Mouse (Mus musculus) spleen, adult 2 months (tissue): ENCODE data around the gene Osbpl10. TPM values are rescaled to one million over a fixed set of nuclear protein-coding genes. Genes with fewer than 3 reads are reported as not detected.
"Not testable (repeated sequence)": the region's sequence is repeated elsewhere in the genome, so short reads cannot be mapped to it uniquely, and the experiment has no call there.

ENCODE experiments used
- DNase-seq, 2 experiments: peaks; one replicate each; pipeline versions ENCODE4 v3.0.0 to v3.0.0-alpha.2; 2012 to 2021; ENCODE audit warnings: low spot score in 2 of 2, low read depth in 1 of 2
- H3K27ac ChIP-seq: fragments of 200-500 bp; 2 replicates; pipeline ENCODE4 v1.5.1; 2012; ENCODE audit warnings: low read length, inconsistent platforms; ENCODE audit not compliant: insufficient read depth
- H3K27me3 ChIP-seq: fragments of 200-500 bp; 2 replicates; pipeline ENCODE4 v1.6.1; 2012; ENCODE audit warnings: mild to moderate bottlenecking, moderate library complexity, low read length, inconsistent platforms; ENCODE audit not compliant: control insufficient read depth, insufficient read depth
- H3K36me3 ChIP-seq: fragments of 200-500 bp; 2 replicates; pipeline ENCODE4 v1.6.1; 2012; ENCODE audit warnings: mild to moderate bottlenecking, low read length, inconsistent platforms; ENCODE audit not compliant: control insufficient read depth, insufficient read depth
- H3K4me1 ChIP-seq: fragments of 200-500 bp; 2 replicates; pipeline ENCODE4 v1.6.1; 2011; ENCODE audit warnings: inconsistent platforms; ENCODE audit not compliant: control insufficient read depth, insufficient read depth, insufficient read length
- H3K4me3 ChIP-seq: fragments of 200-500 bp; 2 replicates; pipeline ENCODE4 v1.5.1; 2011; ENCODE audit warnings: mild to moderate bottlenecking, inconsistent platforms; ENCODE audit not compliant: insufficient read depth, insufficient read length; ENCODE audit errors: extremely low read depth
- CTCF ChIP-seq: fragments of 200-500 bp; IDR thresholded peaks from 2 replicates; pipeline ENCODE4 v1.5.1; 2011; ENCODE audit warnings: mild to moderate bottlenecking, inconsistent platforms; ENCODE audit not compliant: insufficient read depth, insufficient read length, insufficient replicate concordance; ENCODE audit errors: extremely low read depth
- POLR2A ChIP-seq: fragments of 200-500 bp; IDR thresholded peaks from 2 replicates; pipeline ENCODE4 v1.6.1; 2011; ENCODE audit warnings: low read depth, low read length, inconsistent platforms
- WGBS: fragments of 180-500 bp; shearing (Covaris S2); methylation state at CpG from one replicate; pipeline ENCODE4 v1.1.7; 2018; 5-methylcytosine and 5-hydroxymethylcytosine counted together
- polyA plus RNA-seq: library from polyadenylated mRNA; depleted of rRNA; stranded (reverse); fragments of >200 nt; gene quantifications from 2 replicates; pipeline ENCODE4 v1.2.3, GENCODE M21; 2012

The Osbpl10 gene
- polyA plus RNA-seq, 1 experiment = 0.54 TPM

GRCm38 (mm10) chr9:115259866-115260265 is 281.5 kb downstream of the Osbpl10 start:
- no peak for DNase-seq
- H3K4me3 ChIP-seq = no peak overlapping the region
- TF ChIP-seq POLR2A = no peak
- TF ChIP-seq CTCF = no peak
- no peaks in the 10 kb centered on the region for H3K27me3 ChIP-seq
- H3K4me1 ChIP-seq = no peaks in the 10 kb centered on the region
- peaks cover 20% of the 10 kb centered on the region for H3K36me3 ChIP-seq
- H3K27ac ChIP-seq = no peak overlapping the region
- WGBS = 96% methylated on average over 4 of the region's 4 CpGs

- WGBS = 89% methylated on average over 7 of the region's 7 CpGs
- H3K36me3 ChIP-seq = peaks cover 22% of the 10 kb centered on the region
- no peak for DNase-seq
- no peak overlapping the region for H3K4me3 ChIP-seq
- H3K27ac ChIP-seq = no peak overlapping the region
- no peaks in the 10 kb centered on the region for H3K4me1 ChIP-seq
- no peak for TF ChIP-seq POLR2A
- H3K27me3 ChIP-seq = no peaks in the 10 kb centered on the region
These were observed 282.1 kb downstream of the Osbpl10 start for GRCm38 (mm10) chr9:115260464-115260863.

DNA sequence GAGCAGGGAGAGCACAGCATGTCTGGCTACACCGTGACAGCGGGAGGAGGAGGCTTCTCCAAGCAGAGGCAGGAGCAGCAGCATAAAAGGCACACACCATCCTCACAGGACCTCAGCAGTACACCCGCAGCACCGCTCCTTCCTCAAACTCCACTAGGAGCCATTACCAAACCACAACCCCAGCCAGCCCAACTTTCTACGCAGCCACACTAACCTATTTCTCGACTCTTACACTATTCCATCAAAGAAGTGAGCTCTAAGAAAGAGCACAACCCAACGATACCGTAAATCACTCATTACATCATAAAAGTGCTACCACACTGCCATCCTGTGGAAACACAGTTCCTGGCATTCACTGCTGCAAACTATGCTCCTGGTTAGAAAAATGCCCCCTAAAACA is 283.1 kb downstream of the Osbpl10 start:
- DNase-seq = no peak
- Histone ChIP-seq H3K36me3 (peaks cover 17% of the 10 kb centered on the region), H3K27ac (no peak overlapping the region), H3K4me3 (no peak overlapping the region), H3K4me1 (no peaks in the 10 kb centered on the region), H3K27me3 (no peaks in the 10 kb centered on the region)
- 66% methylated on average over 8 of the region's 8 CpGs for WGBS
- TF ChIP-seq CTCF (no peak), POLR2A (no peak)

GRCm38 (mm10) chr9:115261896-115262295 is 283.5 kb downstream of the Osbpl10 start:
- Histone ChIP-seq H3K36me3 (peaks cover 14% of the 10 kb centered on the region), H3K27ac (no peak overlapping the region), H3K4me1 (no peaks in the 10 kb centered on the region), H3K27me3 (no peaks in the 10 kb centered on the region), H3K4me3 (no peak overlapping the region)
- no peak for DNase-seq
- no peak for TF ChIP-seq CTCF
- no peak for TF ChIP-seq POLR2A
- WGBS = 86% methylated on average over 5 of the region's 5 CpGs

- Histone ChIP-seq H3K4me1 (no peaks in the 10 kb centered on the region), H3K36me3 (peaks cover 17% of the 10 kb centered on the region), H3K4me3 (no peak overlapping the region), H3K27me3 (no peaks in the 10 kb centered on the region), H3K27ac (no peak overlapping the region)
- TF ChIP-seq CTCF = no peak
- TF ChIP-seq POLR2A = no peak
- DNase-seq = no peak
- WGBS = 84% methylated on average over 3 of the region's 3 CpGs
These were observed 293.2 kb downstream of the Osbpl10 start for GRCm38 (mm10) chr9:115271556-115271955.

GRCm38 (mm10) chr9:115272451-115272850 is 294.1 kb downstream of the Osbpl10 start:
- not testable (repeated sequence) for H3K27ac ChIP-seq, H3K27me3 ChIP-seq, H3K4me1 ChIP-seq, DNase-seq, H3K4me3 ChIP-seq
- 93% methylated on average over 5 of the region's 5 CpGs for WGBS
- peaks cover 17% of the 10 kb centered on the region for H3K36me3 ChIP-seq

DNA sequence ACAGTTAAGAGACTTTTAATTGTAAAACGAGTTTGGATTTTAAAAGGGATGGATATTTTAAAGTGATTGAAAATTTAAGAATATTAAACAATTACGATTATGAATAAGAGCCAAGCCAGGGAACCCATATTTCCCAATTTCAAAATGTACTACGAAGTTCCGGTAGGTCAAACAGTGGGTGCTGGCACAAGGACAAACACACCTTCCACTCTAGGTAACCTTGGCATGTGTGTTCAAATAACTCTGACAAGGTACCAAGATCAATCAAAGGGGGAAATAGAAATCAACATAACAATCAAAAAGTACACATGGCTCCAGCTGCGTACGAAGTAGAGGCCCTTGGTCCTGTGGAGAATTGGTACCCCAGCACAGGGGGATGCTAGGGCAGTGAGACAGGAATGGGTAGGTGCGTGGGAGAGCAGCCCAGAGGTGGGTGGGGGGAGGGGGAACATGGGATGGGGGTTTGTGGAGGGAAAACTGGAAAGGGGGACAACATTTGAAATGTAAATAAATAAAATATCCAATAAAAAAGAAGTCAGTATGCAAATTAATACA is 294.8 kb downstream of the Osbpl10 start:
- H3K4me3 ChIP-seq = no peak overlapping the region
- WGBS = 96% methylated on average over 7 of the region's 7 CpGs
- H3K36me3 ChIP-seq = peaks cover 20% of the 10 kb centered on the region
- no peak for TF ChIP-seq CTCF
- no peak for TF ChIP-seq POLR2A
- H3K27me3 ChIP-seq = no peaks in the 10 kb centered on the region
- no peak overlapping the region for H3K27ac ChIP-seq
- DNase-seq = no peak
- no peaks in the 10 kb centered on the region for H3K4me1 ChIP-seq

DNA sequence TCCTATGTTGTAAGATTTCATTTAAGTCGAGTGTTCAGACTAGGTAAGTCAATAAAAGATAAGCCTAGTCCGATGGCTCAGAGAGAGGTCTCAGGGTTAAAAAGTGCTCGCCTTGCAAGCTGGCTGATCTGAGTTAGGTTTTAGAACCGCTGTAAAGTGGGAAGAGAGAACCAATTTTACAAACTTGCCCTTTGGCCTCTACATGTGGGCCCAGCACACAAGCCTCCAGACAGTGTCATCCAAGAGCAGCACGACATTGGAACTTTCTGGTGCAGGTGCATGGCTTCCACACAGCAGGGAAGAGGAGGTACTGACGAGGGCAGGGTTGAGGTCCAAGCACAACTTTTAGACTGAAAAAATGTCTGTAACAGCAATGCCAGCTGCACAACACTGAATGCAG is 296.4 kb downstream of the Osbpl10 start:
- Histone ChIP-seq H3K27ac (no peak overlapping the region), H3K27me3 (no peaks in the 10 kb centered on the region), H3K4me3 (no peak overlapping the region), H3K4me1 (no peaks in the 10 kb centered on the region), H3K36me3 (peaks cover 21% of the 10 kb centered on the region)
- DNase-seq = no peak
- TF ChIP-seq POLR2A (no peak), CTCF (no peak)
- WGBS = 93% methylated on average over 6 of the region's 6 CpGs
